Mouse (Mus musculus): Measurements from ENCODE around the gene Gm5269. TPM values are rescaled to one million over a fixed set of nuclear protein-coding genes. Genes with fewer than 3 reads are reported as not detected.

The Gm5269 gene
- not detected for polyA plus RNA-seq (2014; fragmentation: Illumina TruSeq; extraction: RNeasy Lipid Tissue Mini Kit (QIAGEN cat#74804))

DNA sequence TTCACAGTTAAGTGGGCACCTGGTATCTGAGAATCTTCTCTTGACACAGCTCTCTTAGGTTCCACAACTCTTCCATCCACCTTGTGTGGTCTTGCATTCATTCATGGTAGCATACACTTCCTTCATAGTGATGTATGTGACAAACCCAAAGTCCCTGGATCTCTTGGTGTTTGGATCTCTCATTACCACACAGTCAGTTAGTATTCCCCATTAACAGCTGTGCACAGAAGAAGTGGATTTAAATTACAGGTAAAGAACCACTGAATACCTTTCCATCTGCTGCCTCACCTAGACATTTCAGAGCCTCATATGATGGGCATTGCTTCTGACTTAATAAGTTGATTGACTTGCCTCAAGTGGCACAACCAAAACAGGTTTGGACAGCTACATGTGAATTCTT, at the start of gene Gm5269:
Gene Gm5269, minus strand, starts transcription at position 101 of the 400 bp plus-strand sequence.

DNA sequence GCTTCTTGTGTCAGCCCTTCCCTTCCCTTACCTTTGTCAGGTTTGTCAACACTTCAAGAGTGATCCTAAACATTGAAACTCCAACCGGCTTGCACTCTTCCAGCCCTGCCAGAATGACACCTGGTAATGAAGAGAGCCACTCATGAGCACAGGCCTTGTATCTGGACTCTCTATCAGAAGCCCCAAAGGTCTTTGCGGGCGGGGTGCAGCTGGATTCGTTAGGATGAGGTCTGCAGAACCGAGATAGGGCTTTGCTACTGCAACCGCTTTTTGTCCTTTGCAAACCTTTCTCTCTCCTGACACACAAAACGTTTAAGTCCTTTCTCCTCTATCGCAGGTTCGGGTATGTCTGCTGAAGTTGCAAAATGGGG, 36.3 kb upstream of the Gm5269 start, which contains the start of gene Slc40a1:
Gene Slc40a1, minus strand, starts transcription at position 131 of the 371 bp plus-strand sequence.

Other genes with a start within 250 kb of the Gm5269 start
- gene Wdr75, start 95.1 kb downstream of the Gm5269 start, polyA plus RNA-seq (2014; fragmentation: Illumina TruSeq; extraction: RNeasy Lipid Tissue Mini Kit (QIAGEN cat#74804)): 112 TPM
- 181 TPM for gene Slc40a1, start 36.2 kb upstream of the Gm5269 start, polyA plus RNA-seq (2014; fragmentation: Illumina TruSeq; extraction: RNeasy Lipid Tissue Mini Kit (QIAGEN cat#74804))
- gene Dnah7b, start 176.0 kb upstream of the Gm5269 start, polyA plus RNA-seq (2014; fragmentation: Illumina TruSeq; extraction: RNeasy Lipid Tissue Mini Kit (QIAGEN cat#74804)): 10.1 TPM

Measured in ovary, adult 10 weeks (tissue).